Mouse (Mus musculus) hindbrain, embryonic 16.5 days (tissue): Measurements from ENCODE around the gene Nid2. TPM values are rescaled to one million over a fixed set of nuclear protein-coding genes. Genes with fewer than 3 reads are reported as not detected.
A peak's percentile ranks its signal among the peaks of the same experiment; 100 is the strongest.

ENCODE experiments used
- ATAC-seq: fragments of 200-750 bp; cut with Nextera tagmentation; 2 replicates; pipeline ENCODE4 v1.8.0; 2017; ENCODE audit warnings: moderate TSS enrichment, moderate library complexity
- H3K27ac ChIP-seq: fragments of 300-500 bp; sonication (generic); 2 replicates; pipeline ENCODE4 v1.5.1; 2014; ENCODE audit warnings: low read depth, mild to moderate bottlenecking, control low read depth, low read length, moderate library complexity
- H3K27me3 ChIP-seq: fragments of 300-500 bp; sonication (generic); replicated peaks from 2 replicates; pipeline ENCODE4 v1.6.1; 2014; ENCODE audit warnings: low read length; ENCODE audit not compliant: control insufficient read depth, insufficient read depth
- H3K36me3 ChIP-seq: fragments of 300-500 bp; sonication (generic); 2 replicates; pipeline ENCODE4 v1.6.1; 2014; ENCODE audit warnings: mild to moderate bottlenecking, low read length, moderate library complexity, mixed read lengths; ENCODE audit not compliant: control insufficient read depth, insufficient read depth
- H3K4me1 ChIP-seq: fragments of 300-500 bp; sonication (generic); 2 replicates; pipeline ENCODE4 v1.6.1; 2014; ENCODE audit warnings: low read depth, low read length; ENCODE audit not compliant: control insufficient read depth, insufficient read depth
- H3K4me2 ChIP-seq: fragments of 300-500 bp; sonication (generic); 2 replicates; pipeline ENCODE4 v1.6.1; 2014; ENCODE audit warnings: mild to moderate bottlenecking, low read length, control low read depth, moderate library complexity
- H3K4me3 ChIP-seq: fragments of 300-500 bp; sonication (generic); 2 replicates; pipeline ENCODE4 v1.5.1; 2014; ENCODE audit warnings: mild to moderate bottlenecking, low read length, control low read depth, moderate library complexity
- H3K9ac ChIP-seq: fragments of 300-500 bp; sonication (generic); 2 replicates; pipeline ENCODE4 v1.6.1; 2014; ENCODE audit warnings: low read depth, mild to moderate bottlenecking, control low read depth, low read length, moderate library complexity
- H3K9me3 ChIP-seq: fragments of 300-500 bp; sonication (generic); 2 replicates; pipeline ENCODE4 v1.6.1; 2014; ENCODE audit warnings: mild to moderate bottlenecking, low read length, moderate library complexity; ENCODE audit not compliant: control insufficient read depth
- WGBS: fragments of 180-500 bp; shearing (Covaris S2); extraction: QIAGEN DNeasy Blood & Tissue Kit; methylation state at CpG from one replicate; pipeline ENCODE4 v1.1.7; 2014; 5-methylcytosine and 5-hydroxymethylcytosine counted together
- polyA plus RNA-seq: library from polyadenylated mRNA; unstranded; fragments of >200 nt; fragmentation: Nextera tagmentation; extraction: Ambion mirVana; gene quantifications from 2 replicates; pipeline ENCODE4 v1.2.1, GENCODE M21; 2015

Gene Nid2
- polyA plus RNA-seq, 1 experiment from 2014 or later, result 33.7 TPM

DNA sequence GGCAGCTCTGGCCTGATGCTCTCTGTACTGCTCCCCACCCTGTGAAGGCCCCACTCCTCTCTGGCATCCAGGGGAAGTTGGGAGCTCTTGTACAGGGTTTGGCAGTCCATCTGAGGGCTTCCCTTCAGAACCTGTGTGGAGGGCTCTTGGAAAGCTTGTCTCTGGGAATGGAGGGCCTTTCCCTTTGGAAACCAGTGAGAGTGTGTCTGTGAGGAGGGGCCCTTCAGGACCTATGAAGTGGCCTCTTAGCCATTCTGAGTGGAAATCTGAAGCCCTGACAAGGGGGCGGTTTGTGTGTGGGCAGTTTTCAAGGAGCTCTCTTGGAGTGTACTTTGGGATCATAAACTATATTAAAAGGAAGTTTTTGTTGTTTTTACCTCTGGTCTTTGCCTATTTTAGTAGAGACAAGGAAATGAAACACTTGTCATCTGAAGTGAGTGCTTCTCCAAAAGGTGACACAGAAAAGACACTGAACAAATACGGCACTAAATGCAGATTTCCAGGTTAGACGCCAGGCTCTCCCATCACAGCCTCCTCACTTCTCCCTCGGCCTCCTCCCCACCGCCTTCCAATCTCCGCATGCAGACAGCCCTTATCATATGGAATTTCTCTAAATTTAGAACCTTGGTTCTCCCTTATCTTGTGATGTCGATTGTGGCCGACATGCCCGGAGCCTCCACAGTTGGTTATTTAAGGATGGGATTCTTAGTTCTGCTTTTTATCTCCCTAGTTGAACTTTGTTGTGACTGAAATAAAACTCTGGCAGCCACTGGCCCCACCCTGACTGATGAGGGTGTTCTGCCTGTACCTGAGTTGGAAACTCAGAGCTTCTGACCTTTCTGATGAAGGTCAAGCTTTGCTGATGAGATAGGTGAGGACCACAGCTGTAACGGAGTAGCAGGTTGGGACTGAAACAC is 8.5 kb downstream of the Nid2 start:
- Histone ChIP-seq H3K4me2 (no peak overlapping the region), H3K27me3 (no peaks in the 10 kb centered on the region), H3K9me3 (no peaks in the 10 kb centered on the region), H3K4me3 (no peak overlapping the region), H3K36me3 (no peaks in the 10 kb centered on the region), H3K9ac (no peak overlapping the region), H3K27ac (no peak overlapping the region), H3K4me1 (peaks cover 5% of the 10 kb centered on the region)
- 91% methylated on average over 10 of the region's 10 CpGs for WGBS
- ATAC-seq, result no peak

DNA sequence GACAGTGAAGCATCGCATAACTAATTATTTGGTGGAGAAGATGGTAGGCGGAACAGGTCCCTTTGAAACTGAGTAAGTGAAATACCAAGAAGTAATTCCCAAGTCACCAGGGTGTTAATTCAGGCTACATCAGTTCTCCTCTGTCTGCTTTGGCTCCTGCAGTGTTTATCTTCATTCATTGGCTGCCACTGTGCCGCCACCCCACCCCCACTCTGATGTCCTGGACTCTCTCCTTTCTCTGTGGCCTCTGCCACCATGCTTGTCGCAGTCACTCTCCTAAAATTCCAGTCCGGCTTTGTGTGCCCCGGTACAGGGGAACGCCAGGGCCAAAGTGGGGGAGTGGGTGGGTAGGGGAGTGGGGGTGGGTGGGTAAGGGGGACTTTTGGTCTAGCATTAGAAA is 9.7 kb downstream of the Nid2 start:
- WGBS, result 15% methylated on average over 7 of the region's 7 CpGs
- H3K9ac ChIP-seq, result no peak overlapping the region
- H3K27ac ChIP-seq, result no peak overlapping the region
- no peak overlapping the region for H3K4me2 ChIP-seq
- ATAC-seq, result peak; percentile 28; the same call in 1 of the 2 replicates
- no peaks in the 10 kb centered on the region for H3K36me3 ChIP-seq
- H3K4me1 ChIP-seq, result peaks cover 5% of the 10 kb centered on the region
- H3K27me3 ChIP-seq, result no peaks in the 10 kb centered on the region
- H3K9me3 ChIP-seq, result no peaks in the 10 kb centered on the region
- no peak overlapping the region for H3K4me3 ChIP-seq

DNA sequence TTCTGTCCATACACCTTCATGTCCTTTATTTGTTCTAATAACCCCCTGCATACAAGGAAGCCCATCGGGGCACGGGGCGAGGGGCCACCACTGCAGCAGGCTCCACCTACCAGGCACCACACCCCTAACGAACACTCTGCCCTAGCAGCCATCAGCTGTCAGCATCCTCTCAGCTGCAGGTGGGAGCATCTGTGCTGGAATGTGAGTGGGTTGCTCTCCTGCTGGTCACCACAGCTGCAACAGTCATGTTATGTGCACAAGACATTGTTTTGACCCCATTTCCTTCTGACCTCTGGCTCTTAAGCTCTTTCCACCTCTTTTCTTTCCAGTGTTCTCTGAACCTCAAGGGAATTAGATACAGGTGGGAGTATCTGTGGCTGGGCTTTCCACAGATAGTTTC is 10.9 kb downstream of the Nid2 start:
- H3K27me3 ChIP-seq, result no peaks in the 10 kb centered on the region
- no peaks in the 10 kb centered on the region for H3K9me3 ChIP-seq
- ATAC-seq, result no peak
- no peak overlapping the region for H3K9ac ChIP-seq
- 70% methylated on average over 4 of the region's 4 CpGs for WGBS
- H3K36me3 ChIP-seq, result no peaks in the 10 kb centered on the region
- H3K4me2 ChIP-seq, result no peak overlapping the region
- H3K27ac ChIP-seq, result no peak overlapping the region
- H3K4me1 ChIP-seq, result peaks cover 5% of the 10 kb centered on the region
- no peak overlapping the region for H3K4me3 ChIP-seq

DNA sequence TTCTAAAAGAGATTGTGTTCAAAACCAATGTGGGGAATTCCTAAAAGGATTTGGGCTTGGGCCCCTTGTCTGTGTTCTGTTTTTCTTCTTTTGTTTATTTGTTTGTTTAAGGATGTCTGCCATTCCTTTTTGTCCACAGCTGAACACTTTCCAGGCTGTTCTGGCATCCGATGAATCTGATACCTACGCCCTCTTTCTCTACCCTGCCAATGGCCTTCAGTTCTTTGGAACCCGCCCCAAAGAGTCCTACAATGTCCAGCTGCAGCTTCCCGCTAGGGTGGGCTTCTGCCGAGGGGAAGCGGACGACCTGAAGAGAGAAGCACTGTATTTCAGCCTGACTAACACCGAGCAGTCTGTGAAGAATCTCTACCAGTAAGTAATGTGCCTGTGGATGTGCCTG is 12.5 kb downstream of the Nid2 start:
- Histone ChIP-seq H3K27me3 (no peaks in the 10 kb centered on the region), H3K9ac (no peak overlapping the region; the same call in 1 of the 2 replicates), H3K4me1 (peaks cover 5% of the 10 kb centered on the region), H3K4me2 (no peak overlapping the region), H3K27ac (no peak overlapping the region), H3K36me3 (no peaks in the 10 kb centered on the region), H3K4me3 (no peak overlapping the region), H3K9me3 (no peaks in the 10 kb centered on the region)
- 39% methylated on average over 8 of the region's 8 CpGs for WGBS
- ATAC-seq, result 0 out of 2 replicates have a peak, but pooled peaks have one; percentile 41

DNA sequence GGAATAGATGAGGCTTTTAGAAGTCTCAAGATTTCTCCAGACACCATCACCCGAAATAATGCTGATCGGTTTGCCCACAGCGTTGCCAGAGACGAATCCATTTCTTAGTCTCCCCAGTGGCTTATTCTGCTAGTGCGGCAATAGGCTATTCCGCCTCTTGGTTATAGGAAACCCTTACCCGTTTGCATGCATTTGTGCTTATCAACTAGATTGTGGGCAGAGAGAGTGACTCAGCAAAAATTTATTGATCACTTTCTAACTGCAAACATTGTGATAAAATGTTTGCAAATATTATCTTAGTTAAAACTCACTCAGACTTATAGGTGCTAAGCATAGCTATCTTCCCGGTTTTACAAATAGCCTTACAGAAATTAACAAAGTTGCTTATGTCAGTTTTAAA is 13.3 kb downstream of the Nid2 start:
- 67% methylated on average over 8 of the region's 8 CpGs for WGBS
- Histone ChIP-seq H3K9ac (no peak overlapping the region), H3K9me3 (no peaks in the 10 kb centered on the region), H3K4me2 (no peak overlapping the region), H3K27me3 (no peaks in the 10 kb centered on the region), H3K36me3 (no peaks in the 10 kb centered on the region), H3K27ac (no peak overlapping the region), H3K4me3 (no peak overlapping the region), H3K4me1 (peaks cover 5% of the 10 kb centered on the region)
- ATAC-seq, result no peak

DNA sequence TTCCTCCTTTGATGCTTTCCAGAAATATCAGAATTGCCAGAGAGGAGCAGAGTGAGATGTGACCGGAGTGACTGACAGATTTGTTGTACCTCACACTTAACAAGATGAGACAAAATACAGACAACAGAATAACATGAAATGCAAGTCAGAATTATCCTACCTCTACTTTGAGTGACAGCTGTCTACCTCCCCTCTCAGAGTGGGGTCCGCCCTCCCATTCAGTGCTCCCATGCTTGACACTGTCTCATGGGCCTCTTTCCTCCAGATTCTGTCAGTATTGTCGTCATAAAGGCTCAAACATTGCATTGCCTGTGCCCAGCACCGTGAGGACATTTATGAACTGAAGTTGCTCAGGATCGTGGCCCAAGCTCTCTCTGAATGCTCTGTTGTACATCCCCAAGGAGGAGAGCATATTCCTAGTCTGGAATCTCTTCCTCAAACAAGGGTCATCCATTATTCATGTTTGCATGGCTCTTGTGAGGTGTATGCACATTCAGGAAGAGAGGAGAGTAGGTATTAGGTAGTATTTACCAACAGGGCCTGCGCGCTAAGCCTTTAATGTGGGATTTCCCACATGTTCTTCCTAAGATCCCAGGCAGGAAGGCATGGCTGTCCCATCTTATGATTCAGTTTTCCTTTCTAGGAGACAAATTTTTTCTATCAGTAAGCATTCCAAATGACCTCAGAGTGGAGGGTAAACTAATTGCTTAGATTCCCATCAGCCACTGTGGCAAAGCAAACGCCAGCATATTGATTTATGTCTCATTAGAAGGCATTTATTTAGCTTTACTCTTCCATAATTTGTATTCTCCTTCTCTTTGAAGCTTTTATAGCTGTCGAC is 14.7 kb downstream of the Nid2 start:
- H3K27ac ChIP-seq, result no peak overlapping the region
- H3K27me3 ChIP-seq, result no peaks in the 10 kb centered on the region
- H3K4me1 ChIP-seq, result peaks cover 5% of the 10 kb centered on the region
- no peaks in the 10 kb centered on the region for H3K36me3 ChIP-seq
- H3K4me2 ChIP-seq, result no peak overlapping the region
- no peaks in the 10 kb centered on the region for H3K9me3 ChIP-seq
- 62% methylated on average over 9 of the region's 9 CpGs for WGBS
- no peak overlapping the region for H3K9ac ChIP-seq
- H3K4me3 ChIP-seq, result no peak overlapping the region
- ATAC-seq, result no peak

DNA sequence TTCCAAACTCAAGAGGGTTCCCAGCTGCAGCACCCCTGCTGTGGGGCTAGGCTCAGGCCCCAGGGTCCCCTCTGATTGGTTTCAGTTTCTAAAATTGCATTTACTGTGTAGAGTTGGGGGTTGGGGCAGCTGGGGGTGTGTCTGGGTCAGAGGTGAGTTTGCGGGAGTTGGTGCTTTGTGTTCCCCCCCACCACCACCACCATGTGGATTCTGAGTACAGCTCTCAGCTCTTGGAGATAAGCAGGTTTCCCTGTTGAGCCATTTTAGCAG is 15.2 kb downstream of the Nid2 start:
- Histone ChIP-seq H3K4me1 (peaks cover 5% of the 10 kb centered on the region), H3K9me3 (no peaks in the 10 kb centered on the region), H3K4me2 (no peak overlapping the region), H3K36me3 (no peaks in the 10 kb centered on the region), H3K9ac (no peak overlapping the region), H3K4me3 (no peak overlapping the region), H3K27ac (no peak overlapping the region), H3K27me3 (no peaks in the 10 kb centered on the region)
- no peak for ATAC-seq
- 61% methylated on average over 1 of the region's 1 CpGs for WGBS

DNA sequence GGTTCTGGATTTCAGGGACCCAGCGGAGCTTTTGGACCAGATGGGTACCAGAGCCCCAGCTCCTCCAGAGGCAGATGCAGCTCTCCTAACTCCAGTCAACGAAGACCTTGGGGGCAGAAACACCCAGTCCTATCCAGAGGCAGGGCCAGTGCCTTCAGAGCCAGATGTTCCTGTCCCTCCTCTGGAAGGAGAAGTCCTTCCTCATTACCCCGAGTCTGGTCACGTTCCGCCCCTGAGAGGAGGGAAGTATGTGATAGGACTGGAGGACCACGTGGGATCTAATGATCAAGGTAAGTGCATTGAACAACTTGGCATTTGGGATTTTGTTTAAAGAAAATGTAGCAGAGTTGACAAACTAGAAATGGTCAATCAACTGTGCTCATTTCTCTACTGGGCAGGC is 17.6 kb downstream of the Nid2 start:
- Histone ChIP-seq H3K27ac (no peak overlapping the region), H3K9ac (no peak overlapping the region), H3K4me3 (no peak overlapping the region), H3K9me3 (no peaks in the 10 kb centered on the region), H3K4me1 (peaks cover 3% of the 10 kb centered on the region), H3K27me3 (no peaks in the 10 kb centered on the region), H3K36me3 (no peaks in the 10 kb centered on the region), H3K4me2 (no peak overlapping the region)
- no peak for ATAC-seq
- 95% methylated on average over 6 of the region's 6 CpGs for WGBS

DNA sequence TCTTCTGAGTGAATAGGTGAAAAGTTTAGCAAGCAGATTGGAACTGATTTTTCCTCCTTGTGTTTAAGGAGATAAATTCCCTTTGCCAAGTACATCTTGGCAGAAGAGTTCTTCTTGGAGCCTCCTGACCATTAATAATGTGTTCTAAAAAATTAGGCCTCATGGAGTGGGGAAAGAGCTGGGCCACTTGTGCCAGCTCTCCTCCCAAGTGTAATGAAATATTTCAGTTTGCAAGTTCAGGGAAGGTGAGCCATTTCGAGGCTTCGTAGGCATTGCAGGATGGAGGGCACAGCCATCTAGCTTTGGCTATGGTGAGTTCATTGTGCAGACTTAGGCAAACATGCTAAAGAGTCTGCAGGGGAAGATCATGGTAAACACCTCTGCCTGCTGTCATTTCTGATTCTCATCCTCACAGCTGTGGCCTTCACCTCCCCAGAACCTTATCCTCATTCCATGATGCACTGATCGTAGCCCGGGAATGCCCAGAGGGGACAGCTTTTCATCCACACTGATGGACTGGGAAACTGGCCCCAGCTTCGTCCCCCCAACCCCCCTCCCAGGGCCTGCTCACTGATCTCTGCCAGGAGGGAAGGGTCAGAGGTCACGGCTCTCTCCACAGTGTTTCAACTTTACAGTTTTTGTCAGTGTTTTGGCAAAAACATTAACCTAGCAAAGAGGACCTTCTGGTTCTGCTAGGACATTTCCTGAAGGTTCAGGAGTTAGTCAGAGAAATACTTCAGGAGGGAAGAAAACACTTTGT is 18.6 kb downstream of the Nid2 start:
- Histone ChIP-seq H3K27ac (no peak overlapping the region), H3K4me3 (no peak overlapping the region), H3K4me2 (no peak overlapping the region), H3K36me3 (no peaks in the 10 kb centered on the region), H3K9me3 (no peaks in the 10 kb centered on the region), H3K9ac (no peak overlapping the region), H3K27me3 (no peaks in the 10 kb centered on the region), H3K4me1 (no peaks in the 10 kb centered on the region)
- ATAC-seq, result no peak
- WGBS, result 30% methylated on average over 6 of the region's 6 CpGs
